Mouse (Mus musculus) ovary, postnatal 14 days (tissue): ENCODE measurements at regions not wholly inside any gene's neighbourhood (a gene's known extent, or its start where the extent isn't known, plus 50 kb on each side); places are given as distances from the start of the nearest gene placed in this dataset.

Experiments used
- DNase-seq: peaks from one replicate; pipeline ENCODE4 v3.0.0; 2022; ENCODE audit warnings: low spot score

DNA sequence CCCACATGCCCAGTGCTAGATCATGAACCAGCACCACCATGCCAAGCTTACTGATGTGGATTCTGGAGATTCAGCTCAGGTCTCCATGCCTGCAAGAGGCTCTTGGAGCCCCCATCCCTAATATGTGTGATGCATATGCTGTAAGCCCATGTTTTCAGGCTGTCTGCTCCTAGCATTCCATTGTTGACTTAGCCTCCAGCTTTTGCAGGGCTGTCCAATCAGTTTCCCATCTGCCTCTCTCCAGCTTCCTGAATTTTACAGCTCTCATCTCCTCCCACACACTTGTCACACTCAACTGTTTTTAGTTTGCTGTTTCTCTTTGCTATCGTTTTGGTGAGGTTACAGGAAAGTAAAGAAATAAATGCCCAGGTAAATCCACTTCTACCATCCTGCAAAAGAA is 629.2 kb upstream of the Arpp21 start:
- no peak for DNase-seq

DNA sequence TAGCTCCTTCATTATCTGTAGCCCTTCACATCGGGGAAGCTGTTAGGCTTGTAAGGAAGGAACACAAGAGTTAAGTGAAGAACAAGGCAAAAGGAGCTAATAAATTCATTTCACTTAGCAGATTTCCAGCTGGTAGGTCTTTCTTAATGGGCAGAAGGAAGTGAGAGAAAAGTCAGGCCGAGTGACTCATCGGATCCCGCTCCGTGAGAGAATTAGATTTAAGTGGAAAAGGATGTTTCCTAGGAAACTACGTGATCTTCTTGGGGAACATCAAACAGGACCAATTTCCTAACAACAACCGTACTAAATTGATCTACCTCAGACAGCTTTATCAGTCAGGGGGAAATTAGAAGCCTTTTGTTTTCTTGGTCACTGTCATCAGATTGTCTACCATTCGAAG is 625.4 kb upstream of the Arpp21 start:
- DNase-seq = no peak

DNA sequence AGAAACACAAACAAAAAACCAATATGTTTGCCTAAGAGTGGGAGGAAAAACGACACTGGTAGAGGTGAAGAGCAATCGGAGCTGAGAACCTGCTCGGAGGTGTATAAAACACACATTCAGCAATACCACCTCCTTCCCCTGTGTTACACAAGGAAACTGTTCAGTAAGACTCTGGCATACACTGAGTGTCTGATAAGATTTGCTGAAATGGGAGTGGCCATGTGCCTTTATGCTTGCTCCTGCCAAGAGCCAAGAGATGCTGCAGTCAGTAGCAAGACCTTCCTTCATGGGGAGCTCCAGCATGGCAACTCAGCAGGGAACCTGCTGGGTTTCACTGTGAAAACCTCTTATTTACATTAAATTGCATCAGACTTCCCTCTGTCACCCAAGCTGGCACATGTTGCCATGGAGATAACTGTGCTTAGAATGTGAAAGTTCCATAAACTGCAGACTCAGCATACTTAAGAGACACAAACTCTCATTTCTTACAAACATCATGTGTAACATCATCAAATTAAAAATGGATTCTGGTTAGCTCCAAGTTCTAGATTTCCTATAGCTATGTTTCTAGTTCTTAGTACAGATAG is 624.7 kb upstream of the Arpp21 start:
- DNase-seq = no peak

DNA sequence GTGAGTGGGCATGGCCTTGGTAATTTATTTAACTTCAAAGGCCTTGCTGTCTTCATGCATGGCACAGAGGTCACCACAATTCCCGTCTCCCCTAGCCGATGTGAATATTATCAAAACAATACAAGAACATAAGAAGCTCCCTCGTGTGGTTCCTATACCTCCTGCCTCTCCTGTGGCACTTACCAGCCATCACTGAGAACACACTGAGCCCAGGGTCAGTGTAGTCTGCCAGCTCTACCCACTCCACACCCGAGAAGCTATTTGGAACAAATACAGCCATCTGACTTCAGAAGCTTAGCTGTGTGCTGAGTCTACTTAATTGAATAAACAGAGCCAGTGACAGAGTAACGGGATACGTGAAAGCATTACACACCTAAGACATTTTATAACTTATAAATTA is 605.7 kb upstream of the Arpp21 start:
- DNase-seq = no peak

DNA sequence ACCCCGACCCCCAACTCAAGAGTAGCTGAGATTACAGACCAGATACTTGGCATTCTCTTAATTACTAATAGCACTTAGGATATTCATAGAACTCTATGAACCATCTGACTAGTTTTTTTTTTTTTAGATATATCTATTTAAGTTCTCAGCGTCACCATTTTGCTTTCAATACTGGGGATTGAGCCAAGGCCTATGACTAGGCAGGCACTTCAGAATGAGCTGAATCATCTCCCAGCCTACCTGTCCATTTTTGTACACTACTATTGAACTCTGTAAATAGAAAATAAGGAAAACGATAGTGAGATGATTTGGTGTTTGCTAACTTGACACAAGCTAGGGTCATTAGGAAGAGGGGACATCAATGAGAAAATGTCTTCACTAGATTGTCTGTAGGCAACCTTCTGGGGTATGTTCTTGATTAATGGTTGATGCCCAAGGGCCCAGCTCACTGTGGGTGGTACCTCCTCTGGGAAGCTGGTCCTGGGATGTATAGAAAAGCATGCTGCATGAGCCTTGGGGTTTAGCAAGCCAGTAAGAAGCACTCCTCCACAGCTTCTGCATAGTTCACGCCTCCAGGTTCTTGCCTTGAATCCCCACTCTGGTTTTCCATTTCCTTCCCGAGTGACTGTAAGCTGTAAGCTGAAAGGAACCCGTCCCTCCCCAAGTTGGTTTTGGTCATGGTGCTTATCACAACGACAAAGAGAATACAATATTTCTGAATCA is 603.5 kb upstream of the Arpp21 start:
- no peak for DNase-seq

DNA sequence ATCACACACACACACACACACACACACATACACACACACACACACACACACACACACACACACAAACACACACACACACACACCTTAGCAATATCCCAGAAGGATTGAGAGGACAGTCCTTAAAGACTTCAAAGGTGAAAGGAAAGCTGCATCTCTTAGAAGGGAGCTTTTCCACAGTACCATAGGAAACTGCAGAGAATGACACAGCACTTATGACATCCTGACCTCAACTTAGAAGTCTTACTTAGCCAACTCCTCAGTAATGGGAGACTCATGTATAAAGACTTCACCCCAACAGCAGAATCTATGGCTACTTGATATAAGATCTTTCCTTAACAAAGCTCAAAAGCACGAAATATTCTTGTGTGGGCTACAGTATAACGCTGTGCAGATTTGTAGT is 601.8 kb upstream of the Arpp21 start:
- DNase-seq = no peak

DNA sequence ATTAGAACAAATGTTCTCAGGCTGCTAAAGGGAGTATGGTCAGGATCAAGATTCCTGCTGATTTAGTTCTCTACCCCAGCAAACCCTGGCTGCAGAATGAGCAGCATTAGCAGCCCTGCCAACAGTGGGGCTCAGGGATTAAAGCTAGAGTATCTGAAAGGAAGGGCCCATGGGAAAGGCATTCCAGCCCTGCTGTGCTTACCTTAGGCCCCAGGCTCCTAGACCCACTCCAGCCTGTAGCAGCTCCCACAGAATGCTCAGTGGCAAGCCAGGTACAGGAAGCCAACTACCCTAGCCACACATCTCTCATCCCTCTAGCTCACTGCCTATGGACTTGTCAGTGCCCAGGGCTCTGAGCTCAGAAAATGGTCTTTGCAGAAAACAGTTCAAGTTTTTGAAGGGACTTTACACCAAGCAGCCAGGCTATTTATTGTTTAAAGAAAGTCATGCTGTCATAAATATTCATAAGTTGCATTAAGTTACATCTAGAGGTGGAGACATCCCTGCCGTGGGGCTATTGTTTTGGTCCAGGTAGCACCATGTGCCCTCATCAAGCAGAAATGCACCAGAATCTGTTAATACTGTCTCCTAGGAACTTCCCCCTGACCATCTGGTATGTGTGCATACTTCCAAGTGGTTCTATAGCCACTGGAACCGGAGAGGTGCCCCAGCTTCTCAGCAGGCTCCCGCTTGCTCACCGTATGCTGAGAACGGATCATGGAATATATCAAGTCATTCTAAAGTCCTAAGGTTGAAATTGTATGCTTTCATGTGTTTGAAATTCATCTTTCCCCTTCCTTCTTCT is 598.9 kb upstream of the Arpp21 start:
- no peak for DNase-seq

DNA sequence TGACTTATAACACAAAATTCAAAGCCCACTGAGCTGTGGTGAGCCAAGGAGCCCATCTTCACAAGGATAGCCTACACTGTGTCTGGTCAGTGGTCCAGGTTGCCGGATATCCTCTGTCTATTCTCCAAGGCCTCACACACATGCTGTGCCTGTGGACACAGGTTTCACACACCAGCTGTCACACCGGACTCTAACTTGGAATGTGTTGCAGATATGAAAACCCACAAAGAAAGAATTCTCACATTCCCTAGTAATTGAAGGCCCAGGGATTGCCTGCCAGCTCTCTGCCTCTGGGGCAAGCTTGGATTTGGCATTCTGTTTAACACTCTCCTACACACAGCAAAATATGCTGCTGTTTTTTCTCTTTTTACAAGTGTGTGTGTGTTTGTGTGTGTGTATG is 595.4 kb upstream of the Arpp21 start:
- DNase-seq = no peak

DNA sequence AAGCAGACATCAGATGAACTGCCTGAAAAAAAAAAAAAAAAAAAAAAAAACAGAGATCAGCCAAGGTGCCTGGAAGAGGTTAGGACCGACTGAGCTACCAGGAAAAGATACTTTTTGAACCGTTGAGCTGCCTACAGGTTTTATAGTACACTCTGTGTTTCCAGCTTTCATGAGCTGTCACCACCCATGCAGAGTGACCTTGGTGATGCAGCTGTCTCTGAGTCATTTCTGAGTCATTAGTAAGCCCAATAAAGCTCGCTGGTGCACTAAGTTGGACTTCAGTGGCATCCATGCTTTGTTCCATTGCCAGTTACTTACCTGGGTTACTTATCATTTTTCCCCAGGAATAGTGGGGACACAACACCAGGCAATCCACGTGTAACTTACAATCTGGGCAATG is 592.9 kb upstream of the Arpp21 start:
- DNase-seq = no peak

DNA sequence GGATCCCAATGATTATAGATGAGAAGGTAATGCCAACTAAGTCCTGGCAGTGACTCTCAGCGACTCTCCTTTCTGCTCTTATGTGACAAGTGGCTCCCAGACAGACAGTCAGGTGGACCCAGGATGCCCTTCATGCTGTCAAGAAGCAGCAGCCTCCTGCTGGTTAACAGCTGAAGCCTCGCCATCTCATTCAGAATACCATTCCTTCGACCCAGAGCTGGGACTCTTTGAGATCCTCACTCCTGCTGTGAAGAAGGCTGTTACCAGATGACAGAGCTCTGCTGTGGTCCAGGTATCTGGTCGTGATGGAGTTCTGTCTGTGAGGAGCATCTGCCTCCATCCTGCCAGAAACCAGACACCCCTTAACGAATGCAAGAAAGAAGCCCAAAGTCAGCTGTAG is 590.9 kb upstream of the Arpp21 start:
- no peak for DNase-seq

DNA sequence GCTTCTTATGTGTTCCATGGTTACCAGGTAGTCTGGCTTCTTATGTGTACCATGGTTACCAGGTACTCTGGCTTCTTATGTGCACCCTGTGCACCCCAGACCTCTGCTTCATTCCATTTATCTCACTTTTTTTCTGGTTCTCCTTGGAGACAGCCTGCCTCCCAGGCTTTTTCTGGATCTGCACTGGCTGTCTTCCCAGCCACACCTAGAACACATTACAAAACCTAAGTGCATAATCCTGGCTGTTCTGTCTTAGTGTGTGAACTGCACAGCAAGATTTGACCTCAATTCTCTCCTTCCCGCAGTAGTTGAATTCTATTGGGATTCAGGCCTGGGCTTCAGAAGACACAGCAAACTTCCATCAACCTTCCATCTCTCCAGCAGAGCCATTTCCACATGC is 586.2 kb upstream of the Arpp21 start:
- DNase-seq = no peak

DNA sequence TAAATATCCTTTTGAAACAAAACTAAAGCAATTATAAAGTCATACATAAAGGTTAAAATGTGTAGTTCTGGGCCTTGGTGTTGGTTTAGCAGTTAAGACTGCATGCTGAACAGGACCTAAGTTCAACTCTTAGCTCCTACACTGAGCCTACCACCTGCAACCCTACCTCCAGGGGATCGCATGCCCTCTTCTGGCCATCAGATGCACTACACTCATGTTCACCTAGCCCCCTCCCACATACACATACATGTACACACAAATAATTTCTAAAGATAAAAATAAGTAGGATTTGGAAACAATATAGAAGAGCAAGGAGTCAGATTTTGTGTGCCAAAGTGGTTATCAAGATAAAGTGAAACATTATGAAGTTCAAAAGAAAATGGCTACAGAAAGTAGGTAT is 576.2 kb upstream of the Arpp21 start:
- DNase-seq = no peak

DNA sequence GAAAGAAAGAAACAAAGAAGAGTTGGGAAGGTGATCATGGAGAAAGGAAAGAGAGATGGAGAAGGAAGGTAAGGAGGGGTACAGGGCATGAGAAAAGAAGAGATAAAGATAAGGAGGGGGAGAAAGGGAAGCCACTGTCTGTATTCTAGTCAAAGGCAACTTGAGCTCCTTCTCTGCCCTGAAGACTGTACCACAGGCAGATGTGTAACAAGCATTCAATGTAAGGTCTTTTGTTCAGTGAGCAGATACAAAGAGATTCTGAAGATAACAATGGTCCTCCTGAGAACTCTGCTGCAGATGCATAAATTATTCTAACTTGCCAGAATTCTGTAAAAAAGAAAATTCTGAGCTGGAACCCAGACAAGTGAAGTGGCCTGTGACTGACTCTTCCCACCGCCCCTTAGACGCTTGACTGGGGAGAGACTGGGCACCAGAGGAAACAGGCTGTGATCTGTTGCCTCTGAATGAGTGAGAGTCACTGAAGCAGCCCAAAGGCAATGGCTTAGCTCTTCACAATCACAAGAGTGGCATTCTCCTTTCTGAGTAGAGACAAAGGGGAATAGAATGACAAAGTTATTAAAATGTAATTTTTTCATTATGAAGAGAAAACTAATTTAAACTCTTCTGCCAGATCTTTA is 564.0 kb upstream of the Arpp21 start:
- no peak for DNase-seq

DNA sequence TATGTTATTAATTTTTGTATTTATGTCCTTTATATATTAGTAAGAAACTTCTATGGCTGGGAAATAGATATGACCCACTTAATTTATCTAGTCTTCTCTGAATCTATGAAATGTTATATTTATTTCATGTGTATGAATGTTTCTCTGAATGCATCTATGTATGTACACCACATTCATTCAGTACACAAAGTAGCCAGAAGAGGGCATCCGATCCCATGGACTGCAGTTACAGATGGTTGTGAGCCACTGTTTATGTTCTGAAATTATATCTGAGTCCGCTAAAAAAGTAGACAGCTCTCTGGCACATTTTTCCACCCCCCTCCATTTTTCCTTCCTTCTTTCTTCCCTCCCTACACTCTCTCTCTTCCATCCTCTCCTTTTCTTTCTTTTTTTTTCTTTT is 557.8 kb upstream of the Arpp21 start:
- DNase-seq = no peak

DNA sequence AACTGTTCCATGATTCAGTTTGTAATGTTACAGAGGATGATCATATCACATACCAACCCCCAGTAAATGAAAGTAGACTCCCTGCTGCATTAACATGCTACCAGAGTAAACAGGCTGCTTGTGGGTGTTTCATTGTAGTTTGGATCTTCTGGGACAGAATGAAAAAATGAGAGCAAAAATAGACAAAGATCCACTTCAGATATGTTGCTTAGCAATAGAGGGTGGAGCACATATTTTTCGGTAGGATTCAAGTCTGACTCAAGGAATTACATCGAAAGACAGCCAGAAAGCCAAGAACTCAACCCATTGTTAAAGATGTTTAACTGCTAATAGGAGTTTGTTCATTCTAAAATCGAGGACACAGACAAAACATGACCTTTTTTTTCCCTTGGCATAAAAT is 536.2 kb upstream of the Arpp21 start:
- no peak for DNase-seq

DNA sequence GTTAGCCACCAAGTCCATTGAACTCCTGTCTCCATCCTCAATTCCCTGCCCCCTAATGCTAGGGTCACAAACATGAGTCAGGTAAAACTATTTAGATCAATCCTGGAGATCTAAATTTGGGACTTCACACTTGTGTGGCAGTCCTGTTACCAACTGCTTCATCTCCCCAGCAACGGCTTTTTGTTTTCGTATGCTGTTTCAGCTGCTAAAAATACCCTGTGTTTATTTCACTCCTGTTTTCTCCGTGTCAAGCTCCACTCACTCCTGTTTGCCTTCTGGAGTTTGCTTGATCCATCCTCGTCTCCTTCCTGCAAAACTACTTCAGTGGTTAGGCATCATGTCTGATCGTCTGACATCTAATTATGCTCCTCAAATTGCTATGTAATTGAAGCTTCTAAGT is 508.9 kb upstream of the Arpp21 start:
- DNase-seq = no peak

DNA sequence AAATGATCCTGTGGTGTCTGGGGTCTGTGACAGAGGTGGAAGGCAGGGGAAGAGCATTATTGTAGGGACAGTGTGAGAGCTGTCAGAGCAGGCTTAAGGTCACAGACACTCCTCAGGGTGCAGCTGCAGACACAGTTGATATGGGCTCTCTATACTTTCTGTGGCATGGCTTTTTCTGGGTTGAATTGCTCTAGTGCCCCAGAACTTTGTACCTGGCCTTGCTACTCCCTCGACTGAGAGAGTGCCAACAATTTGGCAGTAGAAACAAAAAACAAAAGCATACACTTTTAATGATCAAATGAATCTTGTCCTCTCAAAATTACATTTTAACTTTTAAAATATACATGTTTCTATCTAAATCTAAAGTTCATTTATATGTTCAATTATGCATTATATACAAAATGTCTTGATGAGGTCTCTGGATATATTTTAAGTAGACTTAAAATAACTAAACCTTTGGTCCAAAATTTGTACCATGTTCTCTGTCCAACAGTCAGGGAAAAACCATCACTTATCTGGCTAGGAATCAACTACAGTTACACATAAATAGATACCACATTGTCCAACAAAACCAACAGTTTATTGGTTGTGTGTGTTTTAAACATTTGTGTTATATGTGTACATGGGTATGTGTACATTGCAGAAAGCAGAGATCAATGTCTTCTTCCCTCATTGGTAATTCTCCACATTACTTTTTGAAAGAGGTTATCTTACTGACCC is 508.3 kb upstream of the Arpp21 start:
- DNase-seq = no peak

DNA sequence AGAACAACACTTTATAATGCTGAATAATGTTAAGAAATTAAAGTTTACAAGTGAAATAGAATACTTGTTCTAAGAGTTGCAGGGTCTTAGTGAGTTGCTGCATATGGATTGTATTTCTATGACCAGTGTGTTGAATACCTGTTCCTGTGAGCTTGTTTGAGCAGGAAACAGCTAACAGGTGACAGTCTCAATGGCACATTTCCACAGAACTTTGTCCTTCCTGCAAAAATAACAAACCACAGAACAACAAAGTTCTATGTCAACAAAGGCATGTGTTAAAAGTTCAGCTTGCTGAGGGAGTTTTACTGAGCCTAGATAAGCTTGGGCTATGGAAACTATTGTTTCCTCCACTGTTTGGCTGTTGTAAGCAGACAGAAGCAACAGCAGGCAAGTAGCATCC is 500.0 kb upstream of the Arpp21 start:
- DNase-seq = no peak

DNA sequence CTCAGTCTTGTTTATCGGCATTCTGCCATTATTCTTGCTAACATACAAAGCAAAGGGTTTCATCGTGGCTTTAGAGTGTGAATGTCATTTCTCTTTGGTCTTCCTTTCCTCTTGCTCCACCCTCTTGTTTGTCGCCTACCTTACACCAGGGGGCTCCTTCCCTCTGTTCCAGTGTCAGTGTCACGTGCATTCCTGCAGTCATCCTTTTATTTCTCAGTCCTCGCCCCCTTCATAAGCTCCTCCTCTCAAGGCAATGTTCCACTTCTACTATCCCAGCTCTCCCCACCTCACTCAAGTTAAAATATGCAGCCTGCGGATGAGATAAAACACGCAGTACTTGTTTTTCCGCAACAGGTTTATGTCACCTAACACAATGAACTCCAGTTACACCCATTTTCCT is 489.8 kb upstream of the Arpp21 start:
- no peak for DNase-seq

DNA sequence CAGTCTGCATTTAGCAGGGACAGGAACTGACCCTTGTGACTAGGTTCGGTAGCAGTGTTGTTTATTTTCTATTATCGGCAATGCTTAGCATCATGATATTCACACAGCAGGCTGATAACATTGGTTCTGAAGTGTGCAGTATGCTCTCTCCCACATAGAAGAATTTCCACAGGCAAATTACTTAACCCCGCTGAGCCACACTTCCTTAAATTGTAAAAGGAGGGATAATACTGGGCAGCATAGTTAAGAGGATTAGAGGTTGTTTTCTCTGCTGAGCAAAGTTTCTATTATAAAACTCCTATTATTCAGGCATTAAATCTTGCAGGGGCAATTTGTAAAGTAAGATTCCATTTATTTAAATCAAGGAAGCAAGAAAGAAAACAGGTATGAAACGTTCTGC is 489.4 kb upstream of the Arpp21 start:
- DNase-seq = no peak

DNA sequence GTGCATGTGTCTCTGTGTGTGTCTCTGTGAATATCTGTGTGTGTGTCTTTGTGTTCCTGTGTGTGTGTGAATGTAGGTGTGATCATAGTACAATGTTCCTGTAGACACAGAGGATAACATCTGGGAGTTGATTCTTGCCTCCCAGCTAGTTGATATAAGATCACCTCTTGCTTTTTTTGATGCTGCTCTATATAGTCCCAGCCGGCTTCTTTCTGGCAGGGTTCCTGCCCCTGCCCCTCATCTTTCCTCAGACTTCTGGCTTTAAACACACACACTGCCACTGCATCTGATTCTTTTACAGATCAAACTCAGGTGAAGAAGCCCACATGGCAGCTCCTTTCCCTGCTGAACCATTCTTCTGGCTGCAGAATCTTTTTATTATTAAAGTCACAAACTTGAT is 487.6 kb upstream of the Arpp21 start:
- DNase-seq = no peak

DNA sequence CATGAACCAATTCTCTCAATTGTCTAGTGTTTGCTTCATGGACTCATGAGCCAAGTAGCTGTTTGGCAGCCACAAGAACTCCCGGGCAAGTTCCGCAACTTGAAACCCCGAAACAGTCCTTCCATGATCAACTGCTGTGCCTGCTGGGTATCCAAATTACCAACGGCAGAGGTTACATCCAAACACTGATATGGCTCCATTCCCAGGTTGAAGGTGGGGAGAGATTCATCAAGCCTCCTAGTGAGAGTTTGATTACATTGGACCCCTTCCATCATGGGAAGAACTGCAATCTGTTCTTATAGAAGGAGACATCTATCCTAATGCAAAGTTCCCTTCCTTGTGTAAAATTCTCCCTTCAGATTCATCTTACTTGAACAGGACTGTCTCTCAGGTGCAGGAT is 486.8 kb upstream of the Arpp21 start:
- no peak for DNase-seq
